Mouse (Mus musculus) neural tube, embryonic 15.5 days (tissue): ENCODE measurements around the gene Prap1. TPM values are rescaled to one million over a fixed set of nuclear protein-coding genes. Genes with fewer than 3 reads are reported as not detected.

Experiments used
- ATAC-seq: fragments of 200-750 bp; cut with Nextera tagmentation; 2 replicates; pipeline ENCODE4 v1.8.0; 2017; ENCODE audit warnings: mild to moderate bottlenecking, moderate TSS enrichment, moderate library complexity; ENCODE audit not compliant: low FRiP score
- H3K27ac ChIP-seq: fragments of 300-500 bp; sonication (generic); replicated peaks from 2 replicates; pipeline ENCODE4 v1.5.1; 2015; ENCODE audit warnings: mild to moderate bottlenecking, inconsistent platforms
- H3K27me3 ChIP-seq: fragments of 300-500 bp; sonication (generic); replicated peaks from 2 replicates; pipeline ENCODE4 v1.6.1; 2015; ENCODE audit warnings: inconsistent platforms
- H3K36me3 ChIP-seq: fragments of 300-500 bp; sonication (generic); 2 replicates; pipeline ENCODE4 v1.6.1; 2015; ENCODE audit warnings: inconsistent platforms
- H3K4me1 ChIP-seq: fragments of 300-500 bp; sonication (generic); 2 replicates; pipeline ENCODE4 v1.6.1; 2015; ENCODE audit warnings: inconsistent platforms
- H3K4me2 ChIP-seq: fragments of 300-500 bp; sonication (generic); 2 replicates; pipeline ENCODE4 v1.6.1; 2015; ENCODE audit warnings: inconsistent platforms, mild to moderate bottlenecking, moderate library complexity
- H3K4me3 ChIP-seq: fragments of 300-500 bp; sonication (generic); replicated peaks from 2 replicates; pipeline ENCODE4 v1.5.1; 2015; ENCODE audit warnings: mild to moderate bottlenecking, inconsistent platforms
- H3K9ac ChIP-seq: fragments of 300-500 bp; sonication (generic); replicated peaks from 2 replicates; pipeline ENCODE4 v1.6.1; 2015; ENCODE audit warnings: mild to moderate bottlenecking, inconsistent platforms
- H3K9me3 ChIP-seq: fragments of 300-500 bp; sonication (generic); replicated peaks from 2 replicates; pipeline ENCODE4 v1.6.1; 2016; ENCODE audit warnings: inconsistent platforms
- WGBS: fragments of 180-500 bp; shearing (Covaris S2); methylation state at CpG from one replicate; pipeline ENCODE4 v1.1.7; 2015; ENCODE audit warnings: mixed read lengths; 5-methylcytosine and 5-hydroxymethylcytosine counted together
- polyA plus RNA-seq: library from polyadenylated mRNA; unstranded; fragments of >200 nt; fragmentation: Nextera tagmentation; extraction: Ambion mirVana; gene quantifications from 2 replicates; pipeline ENCODE4 v1.2.1, GENCODE M21; 2015

Gene Prap1
- polyA plus RNA-seq, 1 experiment from 2014 or later: not detected

DNA sequence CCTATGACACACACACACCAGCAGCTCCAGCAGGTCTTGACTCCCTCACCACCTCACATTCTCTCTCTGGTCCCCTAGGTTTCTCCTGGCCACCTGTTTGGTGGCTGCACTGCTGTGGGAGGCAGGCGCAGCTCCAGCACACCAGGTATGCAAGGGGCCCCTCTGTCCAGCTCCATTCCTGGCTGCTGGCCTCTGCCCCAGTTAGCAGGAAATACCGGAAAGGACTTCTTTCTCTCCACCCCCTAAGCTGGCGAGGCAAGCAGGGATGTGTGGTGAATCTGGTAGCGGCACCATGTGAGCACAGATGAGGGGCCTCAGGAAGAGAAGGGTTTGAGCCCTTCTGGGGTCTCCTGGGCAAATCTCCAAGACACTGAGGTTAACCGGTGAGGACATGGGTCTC, 1.8 kb downstream of the Prap1 start:
- H3K4me3 ChIP-seq: no peak overlapping the region
- no peak overlapping the region for H3K27ac ChIP-seq
- no peaks in the 10 kb centered on the region for H3K27me3 ChIP-seq
- no peaks in the 10 kb centered on the region for H3K4me1 ChIP-seq
- H3K9me3 ChIP-seq: no peaks in the 10 kb centered on the region
- H3K36me3 ChIP-seq: peaks cover 2% of the 10 kb centered on the region
- ATAC-seq: no peak
- 73% methylated on average over 5 of the region's 5 CpGs for WGBS
- H3K4me2 ChIP-seq: no peak overlapping the region
- H3K9ac ChIP-seq: no peak overlapping the region

DNA sequence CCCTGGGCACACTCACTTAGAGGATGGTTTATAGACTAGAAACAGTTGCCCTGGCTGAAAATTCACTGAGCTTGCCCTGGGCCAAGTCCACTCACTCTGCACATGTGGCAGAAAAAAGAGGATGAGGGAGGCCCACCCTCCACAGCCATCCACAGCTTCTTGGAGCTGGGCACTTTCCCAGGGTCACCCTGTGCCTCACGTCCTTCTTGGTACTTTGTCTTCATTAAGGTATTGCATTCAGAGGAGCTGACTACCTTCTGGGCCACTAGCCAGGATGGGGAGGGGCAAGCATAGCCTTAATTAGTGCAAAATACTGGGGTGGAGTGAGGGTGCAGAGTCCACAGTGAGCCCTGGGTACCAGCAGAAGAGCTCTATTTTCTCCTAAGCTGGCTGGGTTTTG, 2.4 kb downstream of the Prap1 start:
- Histone ChIP-seq H3K4me3 (no peak overlapping the region), H3K9me3 (no peaks in the 10 kb centered on the region), H3K27ac (no peak overlapping the region), H3K36me3 (peaks cover 2% of the 10 kb centered on the region), H3K27me3 (no peaks in the 10 kb centered on the region), H3K9ac (no peak overlapping the region), H3K4me1 (no peaks in the 10 kb centered on the region), H3K4me2 (no peak overlapping the region)
- 46% methylated on average over 1 of the region's 1 CpGs for WGBS
- ATAC-seq: no peak

DNA sequence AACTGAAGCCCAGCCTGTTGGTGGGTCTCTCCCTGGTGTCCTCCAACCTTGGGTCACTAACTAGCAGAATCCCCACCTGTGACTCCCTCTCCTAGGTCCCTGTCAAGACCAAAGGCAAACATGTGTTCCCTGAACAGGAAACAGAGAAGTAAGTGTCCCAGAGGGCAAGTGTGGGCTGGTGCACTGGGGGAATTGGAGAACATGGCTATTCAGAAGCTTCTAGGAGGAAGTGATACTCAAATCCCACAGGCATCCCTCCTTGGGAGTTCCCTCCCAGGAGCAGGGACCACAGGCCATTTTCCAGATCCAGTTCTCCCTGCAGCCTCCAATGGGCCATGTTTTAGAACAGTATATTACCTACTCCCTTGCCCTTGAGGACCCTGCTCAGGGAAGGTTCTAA, 2.9 kb downstream of the Prap1 start:
- no peaks in the 10 kb centered on the region for H3K27me3 ChIP-seq
- no peak overlapping the region for H3K9ac ChIP-seq
- ATAC-seq: no peak
- peaks cover 2% of the 10 kb centered on the region for H3K36me3 ChIP-seq
- H3K4me2 ChIP-seq: no peak overlapping the region
- H3K4me1 ChIP-seq: peaks cover 3% of the 10 kb centered on the region
- no peak overlapping the region for H3K27ac ChIP-seq
- no peaks in the 10 kb centered on the region for H3K9me3 ChIP-seq
- no peak overlapping the region for H3K4me3 ChIP-seq

DNA sequence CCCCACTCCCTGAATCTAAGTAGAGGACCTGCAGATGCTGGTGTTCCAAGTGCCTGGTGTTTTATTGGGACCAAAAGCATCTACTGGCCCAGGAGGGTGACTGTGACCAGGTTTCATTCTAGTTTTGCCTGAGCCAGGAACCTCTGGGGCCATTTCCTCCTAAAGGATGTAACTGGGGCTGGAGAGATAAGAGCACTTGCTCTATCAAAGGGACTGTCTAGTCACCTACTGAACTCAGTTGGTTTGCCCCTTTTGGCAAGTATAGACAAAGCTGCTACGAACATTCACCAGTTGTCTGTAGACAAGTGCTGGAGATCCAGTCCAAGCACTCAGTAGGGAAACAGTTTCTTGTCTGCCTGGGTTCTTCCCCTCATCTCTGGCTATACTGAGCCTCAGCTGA, 5.3 kb downstream of the Prap1 start:
- peaks cover 14% of the 10 kb centered on the region for H3K4me1 ChIP-seq
- no peak overlapping the region for H3K4me2 ChIP-seq
- no peaks in the 10 kb centered on the region for H3K9me3 ChIP-seq
- peaks cover 2% of the 10 kb centered on the region for H3K36me3 ChIP-seq
- no peak for ATAC-seq
- 93% methylated on average over 1 of the region's 1 CpGs for WGBS
- H3K27ac ChIP-seq: no peak overlapping the region
- H3K27me3 ChIP-seq: no peaks in the 10 kb centered on the region
- H3K9ac ChIP-seq: no peak overlapping the region
- no peak overlapping the region for H3K4me3 ChIP-seq

DNA sequence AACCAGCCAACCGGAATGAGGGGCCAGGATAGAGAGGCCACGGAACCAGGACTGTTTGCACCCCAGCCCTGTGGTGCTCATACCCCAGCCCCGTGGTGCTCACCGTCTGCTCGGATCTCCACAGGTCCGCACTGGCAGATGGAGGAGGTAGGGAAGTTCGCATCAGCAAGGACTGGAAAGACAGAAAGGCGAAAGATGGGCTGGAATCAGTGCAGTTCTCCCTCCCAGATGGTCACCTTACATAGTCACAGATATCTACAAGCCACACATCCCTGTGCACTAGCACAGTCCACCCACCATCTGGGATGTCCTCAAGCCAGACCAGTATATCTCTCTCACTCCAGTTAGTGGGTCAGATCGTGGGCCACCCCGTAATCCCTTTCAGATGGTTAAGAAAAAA, 8.3 kb downstream of the Prap1 start:
- H3K9ac ChIP-seq: peak overlapping the region; percentile 56
- H3K27me3 ChIP-seq: no peaks in the 10 kb centered on the region
- H3K4me1 ChIP-seq: peaks cover 14% of the 10 kb centered on the region
- H3K9me3 ChIP-seq: no peaks in the 10 kb centered on the region
- ATAC-seq: peak; percentile 48
- no peak overlapping the region for H3K27ac ChIP-seq
- H3K4me3 ChIP-seq: peak overlapping the region; percentile 44
- H3K4me2 ChIP-seq: peak overlapping the region; percentile 67
- peaks cover 15% of the 10 kb centered on the region for H3K36me3 ChIP-seq
- WGBS: 80% methylated on average over 10 of the region's 10 CpGs

DNA sequence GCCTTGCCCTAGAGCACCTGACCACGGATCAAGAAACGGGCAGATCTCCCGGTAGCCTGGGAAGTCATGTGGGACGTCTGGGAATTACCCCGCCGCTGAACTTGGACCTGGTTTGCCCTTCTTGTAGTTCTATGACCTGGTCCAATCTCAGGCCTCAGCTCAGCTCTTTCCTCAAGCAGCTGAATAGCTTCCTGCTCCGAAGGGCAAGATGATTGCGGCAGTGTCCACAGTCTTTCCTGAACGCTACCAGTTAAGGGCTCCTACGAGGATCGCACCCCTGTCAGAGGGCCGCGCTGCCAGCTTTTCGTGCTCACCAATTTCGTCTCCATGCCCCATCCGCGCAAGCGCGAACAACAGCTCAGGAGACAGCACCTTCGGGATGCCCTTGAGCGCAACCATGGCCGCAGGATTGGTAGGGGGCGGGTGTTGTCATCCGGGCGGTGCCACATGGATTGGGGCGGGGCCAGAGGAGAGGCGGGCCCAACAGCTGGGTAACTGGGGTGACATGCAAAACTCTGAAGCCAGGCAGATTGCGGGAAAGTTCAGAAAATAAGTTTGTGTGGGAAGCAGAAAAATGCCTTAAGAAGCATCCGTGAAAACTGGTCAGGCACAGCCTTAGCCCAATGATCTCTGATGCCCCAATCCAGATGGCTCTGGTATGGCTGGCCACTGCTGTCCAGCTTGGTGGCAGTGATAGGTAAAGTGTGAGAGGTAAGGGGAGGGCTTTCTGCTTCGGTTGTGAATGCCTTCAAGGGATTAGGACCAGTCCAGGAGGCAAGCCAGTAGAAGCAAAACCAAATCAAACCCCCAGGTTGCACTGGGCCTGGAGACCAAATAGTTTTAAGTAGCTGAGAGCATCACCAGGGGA, 9.0 kb downstream of the Prap1 start, which contains the start of gene Fuom:
TSS of gene Fuom (minus strand) at position 449 of the 868 bp plus-strand sequence.
- Histone ChIP-seq H3K27ac (peak within 1 kb of the TSS; percentile 75), H3K27me3 (no peaks in the 10 kb centered on the region), H3K4me2 (peak within 1 kb of the TSS; percentile 67), H3K4me3 (peak within 1 kb of the TSS; percentile 44), H3K36me3 (peaks cover 20% of the 10 kb centered on the region), H3K4me1 (peaks cover 14% of the 10 kb centered on the region), H3K9ac (peak within 1 kb of the TSS; percentile 56), H3K9me3 (no peaks in the 10 kb centered on the region)
- 1% methylated on average over 30 of the region's 30 CpGs for WGBS
- peak; percentile 93 for ATAC-seq

DNA sequence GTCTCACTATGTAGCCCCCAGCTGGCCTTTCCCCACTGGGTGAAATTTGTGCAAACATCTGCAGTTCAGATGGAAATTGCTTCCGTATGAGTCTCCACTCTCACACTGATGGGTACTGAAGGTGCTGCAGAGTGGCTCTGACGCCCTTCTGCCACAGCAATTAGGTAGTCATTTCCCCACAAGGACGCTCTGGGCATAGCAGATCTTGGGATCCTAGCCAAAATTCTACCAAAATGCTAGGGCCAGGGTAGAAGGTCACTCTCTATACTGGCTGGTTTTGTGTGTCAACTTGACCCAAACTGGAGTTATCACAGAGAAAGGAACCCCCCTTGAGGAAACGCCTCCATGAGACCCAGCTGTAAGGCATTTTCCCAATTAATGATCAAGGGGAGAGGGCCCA, 10.8 kb downstream of the Prap1 start:
- 81% methylated on average over 4 of the region's 4 CpGs for WGBS
- peaks cover 14% of the 10 kb centered on the region for H3K4me1 ChIP-seq

DNA sequence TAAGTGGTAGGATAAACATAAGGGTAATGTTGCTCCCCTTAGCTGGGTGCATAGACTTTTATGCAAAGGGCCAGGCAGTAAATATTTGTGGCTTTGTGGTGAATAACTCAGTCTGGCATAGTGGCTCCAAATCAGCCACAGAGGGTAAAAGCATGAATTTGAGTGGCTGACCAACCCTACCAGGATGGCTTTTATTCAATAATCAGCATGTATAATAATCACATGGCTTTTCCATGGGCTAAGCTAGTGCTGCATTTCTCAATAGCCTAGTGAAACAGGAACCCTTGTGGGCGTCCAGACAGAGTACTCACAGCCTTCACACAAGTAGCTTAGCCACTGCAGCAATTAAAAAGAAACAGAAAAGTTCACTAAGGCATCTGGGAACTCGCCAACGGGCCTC, 18.7 kb downstream of the Prap1 start:
- no peaks in the 10 kb centered on the region for H3K9me3 ChIP-seq
- H3K27ac ChIP-seq: no peak overlapping the region
- 64% methylated on average over 3 of the region's 3 CpGs for WGBS
- peaks cover 16% of the 10 kb centered on the region for H3K4me1 ChIP-seq
- H3K4me2 ChIP-seq: no peak overlapping the region
- H3K4me3 ChIP-seq: no peak overlapping the region
- H3K27me3 ChIP-seq: no peaks in the 10 kb centered on the region
- H3K9ac ChIP-seq: no peak overlapping the region
- peaks cover 57% of the 10 kb centered on the region for H3K36me3 ChIP-seq
- no peak for ATAC-seq

More for the DNA sequence above, 10.8 kb downstream of the Prap1 start:
- ATAC-seq: no peak
- Histone ChIP-seq H3K36me3 (peaks cover 37% of the 10 kb centered on the region), H3K27me3 (no peaks in the 10 kb centered on the region), H3K4me3 (no peak overlapping the region), H3K9me3 (no peaks in the 10 kb centered on the region), H3K27ac (no peak overlapping the region), H3K9ac (no peak overlapping the region), H3K4me2 (no peak overlapping the region)

DNA sequence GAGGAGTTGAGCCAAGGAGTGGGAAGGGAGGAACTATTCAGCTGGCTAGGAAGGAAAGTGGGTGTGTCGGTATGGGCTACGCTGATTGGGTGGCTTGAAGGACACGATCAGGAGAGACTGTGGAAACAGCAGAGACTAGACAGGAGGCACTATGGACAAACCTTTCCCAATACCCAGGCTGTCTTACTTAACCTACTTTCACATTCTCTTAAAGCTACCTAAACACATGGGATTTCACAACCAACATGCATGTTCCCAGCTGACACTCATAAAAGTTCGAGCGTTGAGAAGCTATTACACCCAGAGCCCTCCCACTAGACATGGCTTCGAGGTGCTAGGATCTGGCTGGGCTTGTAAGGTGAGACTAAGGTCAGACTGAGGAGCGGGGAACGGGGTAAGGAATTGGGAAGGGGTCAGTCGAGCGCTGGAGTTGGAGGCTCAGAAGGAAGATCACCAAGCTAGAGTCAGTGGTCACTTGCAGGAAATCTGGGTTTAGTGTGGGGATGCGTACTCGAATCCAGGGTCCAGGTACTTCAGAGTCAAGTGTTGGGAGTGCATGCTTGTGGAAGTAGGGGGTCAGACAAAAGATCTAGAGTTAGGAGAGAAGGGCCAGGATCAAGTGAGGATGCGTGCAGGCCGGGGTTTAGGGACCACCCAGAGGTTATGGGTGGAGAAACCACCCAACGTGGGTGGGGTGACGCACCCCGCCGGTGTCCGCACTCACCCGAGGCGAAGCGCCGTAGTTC, 22.6 kb downstream of the Prap1 start, which contains the start of gene Paox:
TSS of gene Paox (plus strand) at position 217 of the 746 bp plus-strand sequence.
- peaks cover 21% of the 10 kb centered on the region for H3K4me1 ChIP-seq
- peak; percentile 77 for ATAC-seq
- peak within 1 kb of the TSS; percentile 86 for H3K9ac ChIP-seq
- no peaks in the 10 kb centered on the region for H3K9me3 ChIP-seq
- H3K4me3 ChIP-seq: peak within 1 kb of the TSS; percentile 78
- 2% methylated on average over 23 of the region's 23 CpGs for WGBS
- H3K4me2 ChIP-seq: peak within 1 kb of the TSS; percentile 90
- H3K27ac ChIP-seq: peak within 1 kb of the TSS; percentile 89
- H3K27me3 ChIP-seq: no peaks in the 10 kb centered on the region
- H3K36me3 ChIP-seq: peaks cover 20% of the 10 kb centered on the region

DNA sequence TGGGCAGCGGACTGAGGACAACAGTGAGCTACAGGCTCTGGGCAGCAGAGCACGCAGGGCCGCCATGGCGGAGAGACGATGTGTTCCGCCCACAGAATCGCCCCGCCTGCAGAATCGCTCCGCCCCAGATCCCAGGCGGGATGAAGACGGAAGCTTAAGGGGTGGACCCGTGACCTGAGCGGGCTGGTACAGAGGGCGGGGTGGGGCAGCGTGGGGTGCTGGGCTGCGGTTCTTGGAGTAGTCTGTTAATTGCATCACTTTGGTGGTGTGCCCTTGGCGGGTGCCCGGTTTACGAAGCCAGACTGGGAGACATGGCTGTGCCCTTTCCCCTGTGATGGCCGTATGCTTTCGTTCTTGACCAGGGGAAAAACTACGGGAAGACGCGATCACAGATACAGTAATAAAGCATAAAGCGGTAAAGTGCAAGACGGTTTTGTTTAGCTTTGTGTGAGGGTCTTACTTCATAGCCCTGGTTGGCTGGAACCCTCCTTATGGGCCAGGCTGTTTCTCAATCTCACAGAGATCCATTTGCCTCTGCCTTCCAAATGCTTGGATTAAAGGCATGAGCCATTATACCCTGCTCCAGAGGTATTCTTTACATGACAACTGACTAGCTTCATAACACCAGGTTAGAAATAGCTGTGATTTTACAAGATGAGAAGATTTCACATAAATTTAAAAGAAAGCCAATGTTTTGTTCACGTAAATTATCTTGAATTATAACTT, 23.3 kb downstream of the Prap1 start, which contains the start of gene Echs1:
TSS of gene Echs1 (minus strand) at position 148 of the 726 bp plus-strand sequence.
- no peaks in the 10 kb centered on the region for H3K27me3 ChIP-seq
- peak within 1 kb of the TSS; percentile 78 for H3K4me3 ChIP-seq
- H3K36me3 ChIP-seq: peaks cover 14% of the 10 kb centered on the region; the same call in 1 of the 2 replicates
- H3K4me2 ChIP-seq: peak within 1 kb of the TSS; percentile 90
- H3K9me3 ChIP-seq: no peaks in the 10 kb centered on the region
- WGBS: 4% methylated on average over 28 of the region's 28 CpGs
- peak within 1 kb of the TSS; percentile 86 for H3K9ac ChIP-seq
- peaks cover 21% of the 10 kb centered on the region for H3K4me1 ChIP-seq
- peak within 1 kb of the TSS; percentile 89 for H3K27ac ChIP-seq
- peak; percentile 93 for ATAC-seq

DNA sequence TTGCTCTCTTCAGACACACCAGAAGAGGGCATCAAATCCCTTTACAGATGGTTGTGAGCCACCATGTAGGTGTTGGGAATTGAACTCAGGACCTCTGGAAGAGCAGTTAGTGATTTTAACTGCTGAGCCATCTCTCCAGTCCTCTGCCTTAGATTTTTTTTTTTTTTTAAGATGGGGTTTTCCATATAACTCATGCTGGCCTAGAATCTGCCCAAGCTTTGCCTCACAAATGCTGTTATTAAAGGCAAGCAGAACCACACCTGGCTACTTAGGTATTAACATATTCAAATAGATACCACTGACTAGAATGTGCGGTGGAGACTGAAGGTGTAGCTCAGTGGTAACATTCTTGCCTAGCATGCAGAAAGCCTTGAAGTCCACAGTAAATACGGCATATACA, 27.3 kb downstream of the Prap1 start:
- Histone ChIP-seq H3K4me3 (no peak overlapping the region), H3K36me3 (no peaks in the 10 kb centered on the region), H3K27ac (no peak overlapping the region), H3K4me2 (no peak overlapping the region), H3K9ac (no peak overlapping the region), H3K27me3 (no peaks in the 10 kb centered on the region), H3K4me1 (peaks cover 18% of the 10 kb centered on the region), H3K9me3 (no peaks in the 10 kb centered on the region)
- ATAC-seq: no peak
- WGBS: 92% methylated on average over 2 of the region's 2 CpGs
